Mouse (Mus musculus) brain, embryonic 14.5 days (tissue): ENCODE measurements at regions not wholly inside any gene's neighbourhood (a gene's known extent, or its start where the extent isn't known, plus 50 kb on each side); places are given as distances from the start of the nearest gene placed in this dataset.

ENCODE experiments used
- DNase-seq: peaks from one replicate; pipeline ENCODE4 v3.0.0-alpha.2; 2011; ENCODE audit warnings: low read depth
- CTCF ChIP-seq: fragments of 200-500 bp; IDR thresholded peaks from 2 replicates; pipeline ENCODE4 v1.5.1; 2012; ENCODE audit warnings: inconsistent platforms, mild to moderate bottlenecking, moderate library complexity, borderline replicate concordance; ENCODE audit not compliant: insufficient read depth, insufficient read length; ENCODE audit errors: extremely low read depth
- POLR2A ChIP-seq: fragments of 200-500 bp; IDR thresholded peaks from 2 replicates; pipeline ENCODE4 v1.6.1; 2012; ENCODE audit warnings: mild to moderate bottlenecking, inconsistent platforms, borderline replicate concordance; ENCODE audit not compliant: poor library complexity, insufficient read depth, insufficient read length, severe bottlenecking; ENCODE audit errors: extremely low read depth

- TF ChIP-seq POLR2A, result no peak
- no peak for TF ChIP-seq CTCF
- DNase-seq, result no peak
These were observed 367.4 kb upstream of the Arhgap42 start for GRCm38 (mm10) chr9:9606322-9606721.

GRCm38 (mm10) chr9:9591263-9591662, 352.4 kb upstream of the Arhgap42 start:
- no peak for DNase-seq
- TF ChIP-seq POLR2A, result no peak
- no peak for TF ChIP-seq CTCF

DNA sequence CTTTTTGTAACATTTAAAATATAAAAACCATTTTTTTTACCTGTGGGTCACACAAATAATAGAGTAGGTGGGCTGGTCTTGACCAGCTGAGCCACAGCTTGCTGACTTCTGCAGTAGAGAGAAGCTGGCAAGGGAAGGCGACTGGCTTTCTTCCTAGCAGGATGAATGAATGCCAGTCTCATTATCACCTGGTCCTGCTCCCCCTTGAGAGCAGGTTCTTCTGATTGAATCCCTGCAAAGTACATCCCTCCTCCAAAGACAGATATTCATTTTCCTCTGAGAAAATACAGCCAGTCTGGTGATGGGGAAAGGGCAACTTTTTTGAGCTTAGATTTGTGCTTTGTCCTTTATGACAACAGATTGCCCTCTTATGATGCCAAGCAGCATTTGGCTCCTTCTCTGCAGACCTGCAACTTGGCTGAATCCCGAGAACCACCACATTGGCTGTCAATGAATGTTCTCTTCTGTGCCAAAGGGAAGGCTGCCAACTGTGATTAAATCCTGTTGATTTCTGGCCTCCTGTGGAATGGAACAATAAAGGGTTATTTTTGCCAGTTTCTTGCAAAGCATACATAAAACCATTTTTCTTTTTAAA, 344.2 kb upstream of the Arhgap42 start:
- DNase-seq, result peak; percentile 95
- TF ChIP-seq POLR2A (no peak), CTCF (no peak)

DNA sequence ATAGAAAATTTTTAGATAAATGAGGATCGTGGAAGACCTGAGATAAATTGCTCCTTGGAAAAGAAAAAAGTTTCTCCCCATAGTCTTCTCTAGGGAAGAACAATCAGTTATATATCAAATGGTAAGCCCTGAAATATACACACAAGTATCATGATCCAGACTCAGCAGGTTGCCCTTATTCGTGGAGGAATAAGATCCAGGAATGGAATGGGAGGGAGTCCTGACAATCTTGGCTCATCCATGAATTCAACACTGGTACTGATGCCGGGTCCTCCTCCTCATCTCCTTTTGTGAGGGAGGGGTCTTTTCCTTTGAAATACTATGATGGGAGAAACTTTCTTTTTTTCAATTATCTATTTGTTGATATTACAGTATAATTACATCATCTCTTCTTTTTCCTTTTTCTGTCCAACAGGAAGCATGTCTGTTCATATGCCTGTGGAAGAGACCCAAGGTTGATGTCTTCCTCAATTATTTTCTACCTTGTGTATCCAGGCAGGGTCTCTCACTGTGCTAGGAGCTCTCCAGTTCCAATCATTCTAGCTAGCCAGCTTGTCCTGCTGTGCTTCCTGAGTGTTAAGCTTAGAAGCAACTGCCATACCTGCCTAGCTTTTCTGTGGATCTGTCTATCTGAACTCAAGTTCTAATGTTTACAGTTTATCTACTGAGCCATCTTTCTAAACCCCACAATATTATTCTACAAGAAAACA, 343.6 kb upstream of the Arhgap42 start:
- peak; percentile 51 for DNase-seq

GRCm38 (mm10) chr9:9568040-9568649, 329.2 kb upstream of the Arhgap42 start:
- no peak for TF ChIP-seq CTCF
- TF ChIP-seq POLR2A, result no peak
- DNase-seq, result peak; percentile 53

More for the DNA sequence above, 343.6 kb upstream of the Arhgap42 start:
- no peak for TF ChIP-seq CTCF

GRCm38 (mm10) chr9:9564551-9564950, 325.6 kb upstream of the Arhgap42 start:
- DNase-seq, result peak; percentile 20
- TF ChIP-seq CTCF (no peak), POLR2A (no peak)

DNA sequence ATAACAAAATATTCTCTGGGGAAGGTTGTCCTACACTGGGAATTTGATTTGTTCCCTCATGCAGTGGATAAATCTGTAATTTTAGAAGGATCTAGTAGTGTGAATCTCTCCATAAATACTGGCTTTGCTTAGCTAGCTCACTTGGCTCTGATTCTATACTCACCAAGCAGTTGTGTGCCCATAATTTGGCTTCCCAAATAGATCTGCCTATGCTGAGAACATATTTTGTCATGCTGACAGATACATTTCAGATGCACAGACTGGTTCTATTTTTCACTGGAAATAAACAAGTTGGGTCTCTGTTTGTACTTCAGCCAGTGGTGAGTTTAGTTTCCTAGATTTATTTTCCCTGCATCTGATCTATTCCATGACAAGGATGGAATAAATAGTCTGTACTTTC, 309.8 kb upstream of the Arhgap42 start:
- TF ChIP-seq POLR2A (no peak), CTCF (no peak)

GRCm38 (mm10) chr9:9547570-9547969, 308.7 kb upstream of the Arhgap42 start:
- DNase-seq, result peak; percentile 51
- TF ChIP-seq POLR2A (no peak), CTCF (no peak)

More for the DNA sequence above, 309.8 kb upstream of the Arhgap42 start:
- peak; percentile 55 for DNase-seq

- DNase-seq, result peak; percentile 54
- TF ChIP-seq CTCF (no peak), POLR2A (no peak)
These were observed 308.2 kb upstream of the Arhgap42 start for GRCm38 (mm10) chr9:9547121-9547520.

DNA sequence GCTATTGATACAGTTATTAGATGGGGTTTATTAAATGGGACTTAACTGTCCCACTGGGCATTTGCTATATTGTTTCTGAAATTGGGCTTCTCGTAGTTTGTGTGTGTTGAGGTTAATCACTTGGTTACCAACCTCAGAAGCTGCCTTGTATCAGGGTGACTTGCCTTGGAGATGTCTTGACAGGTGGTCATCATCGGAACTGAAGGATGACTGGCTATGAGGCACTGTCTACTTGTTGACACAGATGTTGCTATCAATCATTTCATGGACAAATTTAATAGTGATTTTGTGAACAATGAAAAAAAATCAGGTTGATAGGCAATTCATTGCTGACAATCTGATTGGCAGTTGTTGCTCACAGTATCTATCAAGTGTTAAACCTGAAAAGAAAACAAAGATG, 261.4 kb upstream of the Arhgap42 start:
- TF ChIP-seq CTCF, result no peak
- no peak for TF ChIP-seq POLR2A
- DNase-seq, result no peak

GRCm38 (mm10) chr9:9493594-9494182, 254.8 kb upstream of the Arhgap42 start:
- DNase-seq, result peak; percentile 24
- TF ChIP-seq CTCF (no peak), POLR2A (no peak)

DNA sequence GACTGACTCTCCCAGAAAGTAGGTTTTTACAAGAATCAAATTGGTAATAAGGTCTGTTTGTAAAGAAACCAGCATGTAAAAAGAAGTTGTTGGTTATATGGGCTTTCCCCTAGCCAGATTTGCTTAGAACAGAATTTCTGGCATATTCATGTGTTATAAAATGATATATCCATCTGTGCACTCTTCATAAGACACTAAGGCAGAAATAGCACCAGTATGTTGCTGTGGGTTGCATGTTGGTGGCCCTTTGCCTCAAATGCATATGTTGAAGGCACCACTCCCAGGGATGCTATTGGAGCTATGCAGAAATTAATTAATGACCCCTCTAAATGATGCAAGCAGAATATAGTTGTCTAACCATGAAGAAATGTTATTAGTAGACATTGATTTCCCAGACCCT, 238.2 kb upstream of the Arhgap42 start:
- peak; percentile 15 for DNase-seq
- TF ChIP-seq CTCF, result no peak
- no peak for TF ChIP-seq POLR2A
